Mouse (Mus musculus) spleen, embryonic (tissue): ENCODE results near the gene Sema6c.

Experiments
- CTCF ChIA-PET: fragments of 350-600 bp; sonication (Branson Sonifier 250); formaldehyde crosslinking; loops from one replicate; lab custom pipeline; 2022; lab: Charles Lee

Sema6c gene

GRCm38 (mm10) chr3:95181841-95182240 lies 21.6 kb downstream of the Sema6c start:
- CTCF ChIA-PET, result no interaction called here

- CTCF ChIA-PET, result interaction anchor here (0.6 kb wide), 1 partner anchor 132 kb away, joined by 5 read pairs; no protein-coding TSS in a partner anchor
Measured at GRCm38 (mm10) chr3:95184796-95185577, 24.7 kb downstream of the Sema6c start.

GRCm38 (mm10) chr3:95186100-95186499 lies 25.8 kb downstream of the Sema6c start:
- CTCF ChIA-PET, result no interaction called here

- CTCF ChIA-PET, result no interaction called here
Measured at GRCm38 (mm10) chr3:95186888-95187287, 26.6 kb downstream of the Sema6c start.

- CTCF ChIA-PET, result no interaction called here
Measured at GRCm38 (mm10) chr3:95194721-95195135, 34.5 kb downstream of the Sema6c start.

GRCm38 (mm10) chr3:95195772-95196171 lies 35.5 kb downstream of the Sema6c start:
- CTCF ChIA-PET, result no interaction called here

GRCm38 (mm10) chr3:95199101-95199500 lies 38.8 kb downstream of the Sema6c start:
- CTCF ChIA-PET, result no interaction called here

- CTCF ChIA-PET, result no interaction called here
Measured at GRCm38 (mm10) chr3:95200132-95200531, 39.9 kb downstream of the Sema6c start.

- CTCF ChIA-PET, result no interaction called here
Measured at GRCm38 (mm10) chr3:95200562-95200961, 40.3 kb downstream of the Sema6c start.

GRCm38 (mm10) chr3:95203880-95204279 lies 43.6 kb downstream of the Sema6c start:
- CTCF ChIA-PET, result no interaction called here

GRCm38 (mm10) chr3:95208286-95208685 lies 48.0 kb downstream of the Sema6c start:
- CTCF ChIA-PET, result no interaction called here

GRCm38 (mm10) chr3:95210585-95210984 lies 50.3 kb downstream of the Sema6c start:
- CTCF ChIA-PET, result interaction anchor here (1.5 kb wide), 1 partner anchor 21 kb away, joined by 3 read pairs; no protein-coding TSS in a partner anchor

GRCm38 (mm10) chr3:95212889-95213608 lies 52.8 kb downstream of the Sema6c start:
- CTCF ChIA-PET, result interaction anchor here (0.7 to 0.8 kb wide), 3 partner anchors 19 to 49 kb away, joined by 8 to 10 read pairs (median 9); no protein-coding TSS in a partner anchor

- CTCF ChIA-PET, result interaction anchor here (0.8 kb wide), 1 partner anchor 20 kb away, joined by 8 read pairs; no protein-coding TSS in a partner anchor
Measured at GRCm38 (mm10) chr3:95213609-95213975, 53.3 kb downstream of the Sema6c start.

- CTCF ChIA-PET, result interaction anchor here (0.6 to 1.8 kb wide), 3 partner anchors 11 to 383 kb away, joined by 4 to 11 read pairs (median 6); no protein-coding TSS in a partner anchor
Measured at GRCm38 (mm10) chr3:95216655-95217254, 56.5 kb downstream of the Sema6c start.

- CTCF ChIA-PET, result interaction anchor here (0.6 to 1.8 kb wide), 3 partner anchors 10 to 384 kb away, joined by 4 to 11 read pairs (median 6); no protein-coding TSS in a partner anchor
Measured at GRCm38 (mm10) chr3:95217255-95218134, 57.2 kb downstream of the Sema6c start, which contains the start of gene Gabpb2. Gabpb2 (minus strand) TSS chr3:95217916.

- CTCF ChIA-PET, result interaction anchor here (0.5 to 1.7 kb wide), 3 partner anchors 9 to 122 kb away, joined by 5 to 12 read pairs (median 6); no protein-coding TSS in a partner anchor
Measured at GRCm38 (mm10) chr3:95218466-95219137, 58.3 kb downstream of the Sema6c start.

- CTCF ChIA-PET, result interaction anchor here (0.6 kb wide), 2 partner anchors 16 to 31 kb away, joined by 3 to 9 read pairs; no protein-coding TSS in a partner anchor
Measured at GRCm38 (mm10) chr3:95223041-95223440, 62.8 kb downstream of the Sema6c start.
